Mouse (Mus musculus) liver, adult 2 months (tissue): ENCODE data around the gene Pgr. TPM values are rescaled to one million over a fixed set of nuclear protein-coding genes. Genes with fewer than 3 reads are reported as not detected.

Experiments
- DNase-seq: peaks from one replicate; pipeline ENCODE4 v3.0.0-alpha.2; 2011; ENCODE audit warnings: low read depth, low spot score; ENCODE audit errors: extremely low read depth
- H3K27ac ChIP-seq: fragments of 200-500 bp; replicated peaks from 2 replicates; pipeline ENCODE4 v1.5.1; 2012; ENCODE audit warnings: low read depth, mild to moderate bottlenecking, control low read depth, inconsistent platforms, low read length; ENCODE audit not compliant: insufficient read depth
- H3K27me3 ChIP-seq: fragments of 200-500 bp; 2 replicates; pipeline ENCODE4 v1.6.1; 2012; ENCODE audit warnings: mild to moderate bottlenecking, moderate library complexity, low read length, inconsistent platforms; ENCODE audit not compliant: control insufficient read depth, insufficient read depth
- H3K36me3 ChIP-seq: fragments of 200-500 bp; 2 replicates; pipeline ENCODE4 v1.6.1; 2012; ENCODE audit warnings: low read length, inconsistent platforms; ENCODE audit not compliant: control insufficient read depth, insufficient read depth
- H3K4me1 ChIP-seq: fragments of 200-500 bp; 2 replicates; pipeline ENCODE4 v1.6.1; 2011; ENCODE audit warnings: low read length; ENCODE audit not compliant: control insufficient read depth, insufficient read depth
- H3K4me3 ChIP-seq: fragments of 200-500 bp; 2 replicates; pipeline ENCODE4 v1.5.1; 2011; ENCODE audit warnings: low read depth, mild to moderate bottlenecking, control low read depth, low read length, moderate library complexity; ENCODE audit not compliant: insufficient read depth
- H3K79me2 ChIP-seq: fragments of 200-500 bp; 2 replicates; pipeline ENCODE4 v1.6.1; 2012; ENCODE audit warnings: inconsistent platforms, mild to moderate bottlenecking, low read length, moderate library complexity; ENCODE audit not compliant: control insufficient read depth, insufficient read depth
- H3K9ac ChIP-seq: fragments of 200-500 bp; 2 replicates; pipeline ENCODE4 v1.6.1; 2012; ENCODE audit warnings: low read depth, mild to moderate bottlenecking, control low read depth, inconsistent platforms, low read length
- CTCF ChIP-seq: fragments of 200-500 bp; IDR thresholded peaks from 2 replicates; pipeline ENCODE4 v1.5.1; 2011; ENCODE audit warnings: low read depth, low read length, control low read depth
- POLR2A ChIP-seq: fragments of 200-500 bp; IDR thresholded peaks from 2 replicates; pipeline ENCODE4 v1.6.1; 2011; ENCODE audit warnings: low read length, control low read depth; ENCODE audit not compliant: insufficient read depth; ENCODE audit errors: extremely low read depth
- WGBS: fragments of 180-500 bp; shearing (Covaris S2); methylation state at CpG from one replicate; pipeline ENCODE4 v1.1.7; 2018; 5-methylcytosine and 5-hydroxymethylcytosine counted together
- polyA plus RNA-seq: library from polyadenylated mRNA; depleted of rRNA; stranded (reverse); fragments of >200 nt; gene quantifications from 2 replicates; pipeline ENCODE4 v1.2.3, GENCODE M21; 2012
- total RNA-seq: library from RNA; depleted of rRNA; stranded (reverse); fragments of >200 nt; gene quantifications from 2 replicates; pipeline ENCODE4 v1.2.3, GENCODE M21; 2014

Pgr gene
- total and polyA plus RNA-seq, 2 experiments = not detected

DNA sequence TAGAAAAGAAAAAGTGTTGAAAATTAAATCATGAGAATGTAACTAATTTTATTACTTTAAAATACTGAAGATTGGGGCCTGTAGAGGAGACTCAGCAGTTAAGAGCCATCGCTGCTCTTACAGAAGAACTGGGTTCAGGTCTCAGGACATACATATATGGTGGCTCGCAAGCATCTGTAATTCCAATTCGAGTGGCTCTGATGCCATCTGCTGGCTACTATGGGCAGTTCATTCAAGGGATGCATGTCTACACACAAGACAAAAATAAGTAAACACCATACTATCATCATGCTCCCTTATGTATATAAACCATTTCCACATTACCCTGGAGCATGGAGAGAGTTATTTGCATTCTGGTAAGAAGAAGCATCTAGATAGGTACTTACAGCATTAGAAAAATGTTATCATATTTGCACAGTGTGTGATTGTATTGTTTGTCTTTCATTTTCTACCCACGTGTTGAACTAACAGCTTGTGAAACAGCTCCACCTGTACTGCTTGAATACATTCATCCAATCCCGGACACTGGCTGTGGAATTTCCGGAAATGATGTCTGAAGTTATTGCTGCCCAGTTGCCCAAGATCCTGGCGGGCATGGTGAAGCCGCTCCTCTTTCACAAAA, 65.0 kb downstream of the Pgr start:
- Histone ChIP-seq H3K4me3 (no peak overlapping the region), H3K79me2 (no peaks in the 10 kb centered on the region), H3K27ac (no peak overlapping the region), H3K9ac (no peak overlapping the region), H3K27me3 (no peaks in the 10 kb centered on the region), H3K4me1 (no peaks in the 10 kb centered on the region), H3K36me3 (no peaks in the 10 kb centered on the region)
- 49% methylated on average over 8 of the region's 8 CpGs for WGBS
- peak; percentile 32; the same call in 1 of the 2 replicates for TF ChIP-seq CTCF
- TF ChIP-seq POLR2A = no peak
- peak; percentile 50 for DNase-seq

DNA sequence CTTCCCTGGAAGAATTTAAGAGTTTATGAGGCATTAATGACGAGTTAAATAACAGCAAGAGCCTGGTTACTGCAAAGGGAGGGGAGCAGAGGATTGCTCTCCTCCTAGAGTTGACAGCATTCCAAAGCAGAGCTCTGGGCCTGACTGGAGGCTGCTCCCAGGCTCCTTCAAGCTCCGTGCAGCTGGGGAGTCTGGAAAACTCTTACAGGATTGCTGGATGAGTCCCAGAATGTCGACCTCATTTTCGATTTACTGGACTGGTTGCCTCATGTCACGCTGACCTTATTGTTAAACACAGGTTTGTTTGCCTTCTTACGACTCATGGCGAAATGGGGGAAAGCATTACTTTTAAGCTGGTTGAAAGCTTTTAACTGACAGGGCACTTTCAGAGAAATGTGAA, 70.6 kb downstream of the Pgr start:
- H3K27ac ChIP-seq = no peak overlapping the region

DNA sequence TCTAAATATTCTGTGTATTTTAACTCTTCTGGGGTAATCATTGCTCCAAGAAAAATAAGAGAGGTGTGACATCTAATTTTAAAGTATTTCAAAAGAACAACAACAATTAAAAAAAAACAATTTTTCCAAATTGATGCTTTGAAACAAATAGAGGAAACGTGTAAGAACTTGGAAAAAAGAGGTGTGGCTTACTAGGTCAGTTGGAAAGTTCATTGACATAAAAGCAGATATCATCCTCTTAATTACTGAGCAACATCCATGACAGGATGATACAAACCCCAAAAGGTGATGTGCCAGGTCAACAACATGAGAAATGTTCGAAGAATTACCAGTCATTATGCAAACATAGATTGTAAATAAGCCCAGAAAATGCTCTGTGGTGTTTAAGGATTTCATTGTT, 71.9 kb downstream of the Pgr start, which contains the start of gene Gm16485:
Gm16485 (plus strand) TSS at position 301 of the 400 bp plus-strand sequence.
- no peak within 1 kb of the TSS for H3K9ac ChIP-seq
- DNase-seq = no peak
- H3K4me3 ChIP-seq = no peak within 1 kb of the TSS
- TF ChIP-seq POLR2A (no peak), CTCF (no peak)
- H3K27me3 ChIP-seq = no peaks in the 10 kb centered on the region
- no peaks in the 10 kb centered on the region; the same call in 1 of the 2 replicates for H3K4me1 ChIP-seq
- 29% methylated on average over 2 of the region's 2 CpGs for WGBS
- H3K36me3 ChIP-seq = no peaks in the 10 kb centered on the region
- H3K27ac ChIP-seq = no peak within 1 kb of the TSS
- no peaks in the 10 kb centered on the region for H3K79me2 ChIP-seq

More for the DNA sequence above, 70.6 kb downstream of the Pgr start:
- no peak for TF ChIP-seq POLR2A
- no peak for TF ChIP-seq CTCF
- Histone ChIP-seq H3K27me3 (no peaks in the 10 kb centered on the region), H3K36me3 (no peaks in the 10 kb centered on the region), H3K79me2 (no peaks in the 10 kb centered on the region), H3K4me3 (peak overlapping the region; percentile 11; the same call in 1 of the 2 replicates), H3K9ac (no peak overlapping the region), H3K4me1 (no peaks in the 10 kb centered on the region; the same call in 1 of the 2 replicates)
- WGBS = 17% methylated on average over 7 of the region's 7 CpGs
- DNase-seq = peak; percentile 78

DNA sequence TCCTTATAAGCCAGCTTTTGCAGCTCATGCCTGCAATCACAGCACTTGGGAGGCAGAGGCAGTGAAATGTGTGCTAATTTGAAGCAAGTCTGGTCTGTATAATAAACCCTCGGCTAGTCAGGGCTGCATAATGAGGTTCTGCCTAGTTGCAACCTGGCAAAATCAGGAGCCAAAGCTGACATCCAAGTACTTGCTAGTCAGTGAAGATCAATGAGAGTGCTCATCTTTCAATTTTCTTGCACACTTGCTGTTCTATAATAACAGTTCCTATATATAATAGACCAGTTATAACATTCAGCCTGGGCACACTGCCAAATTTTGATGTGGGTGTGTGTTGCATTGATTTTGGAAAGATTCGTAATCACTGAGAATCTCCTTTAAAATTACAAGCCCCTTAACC, 78.1 kb downstream of the Pgr start:
- no peak overlapping the region for H3K9ac ChIP-seq
- no peak for DNase-seq
- WGBS = 58% methylated on average over 2 of the region's 2 CpGs

DNA sequence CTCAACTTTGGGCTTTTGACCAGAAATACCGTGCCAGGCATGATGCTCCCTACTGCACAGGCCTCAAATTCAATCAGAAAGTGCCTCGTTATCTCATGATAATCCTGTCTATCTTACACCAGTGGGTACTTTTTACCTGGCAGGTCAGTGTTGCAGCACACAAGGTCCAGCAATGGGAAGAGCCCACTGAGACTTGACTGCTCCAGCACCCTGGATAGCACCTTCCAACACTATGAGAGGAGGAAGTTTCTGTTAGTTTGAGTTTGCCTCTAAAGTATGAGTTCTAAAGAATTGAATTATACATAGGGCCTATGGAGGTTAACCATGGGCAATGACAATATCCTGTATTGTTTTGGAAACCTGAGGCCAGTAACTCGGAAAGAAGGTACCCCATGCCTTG, 82.7 kb downstream of the Pgr start:
- no peaks in the 10 kb centered on the region for H3K27me3 ChIP-seq
- no peaks in the 10 kb centered on the region for H3K79me2 ChIP-seq
- no peaks in the 10 kb centered on the region for H3K4me1 ChIP-seq
- WGBS = 78% methylated on average over 3 of the region's 3 CpGs
- H3K36me3 ChIP-seq = no peaks in the 10 kb centered on the region
- no peak for DNase-seq
- no peak overlapping the region for H3K27ac ChIP-seq
- TF ChIP-seq CTCF = no peak
- TF ChIP-seq POLR2A = no peak
- H3K4me3 ChIP-seq = no peak overlapping the region
- H3K9ac ChIP-seq = no peak overlapping the region

More for the DNA sequence above, 78.1 kb downstream of the Pgr start:
- TF ChIP-seq POLR2A = no peak
- no peak for TF ChIP-seq CTCF
- Histone ChIP-seq H3K36me3 (no peaks in the 10 kb centered on the region), H3K4me3 (no peak overlapping the region), H3K4me1 (no peaks in the 10 kb centered on the region), H3K79me2 (no peaks in the 10 kb centered on the region), H3K27me3 (no peaks in the 10 kb centered on the region), H3K27ac (no peak overlapping the region)

DNA sequence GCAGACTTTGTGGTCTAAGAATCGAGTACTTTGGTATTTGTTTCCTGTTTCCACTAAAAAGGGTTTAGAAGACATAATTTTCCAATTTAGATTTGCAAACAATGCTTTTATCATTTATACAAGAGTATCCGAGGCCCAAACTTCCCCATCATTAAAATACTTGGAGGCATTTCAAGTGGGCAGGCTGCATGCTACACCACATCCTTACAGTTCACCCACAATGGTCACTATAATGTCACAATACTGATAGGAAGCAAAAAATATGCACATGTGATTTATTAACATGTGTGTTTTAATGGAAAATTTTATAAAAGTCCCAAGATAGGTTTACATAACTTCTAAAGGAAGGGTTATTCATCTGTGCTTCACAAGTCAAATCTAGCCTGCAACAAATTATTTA, 96.9 kb downstream of the Pgr start:
- no peak overlapping the region for H3K27ac ChIP-seq
- TF ChIP-seq POLR2A (no peak), CTCF (no peak)
- H3K36me3 ChIP-seq = peaks cover 67% of the 10 kb centered on the region
- H3K79me2 ChIP-seq = no peaks in the 10 kb centered on the region
- no peak for DNase-seq
- WGBS = 73% methylated on average over 2 of the region's 2 CpGs
- no peaks in the 10 kb centered on the region for H3K4me1 ChIP-seq
- H3K27me3 ChIP-seq = no peaks in the 10 kb centered on the region
- H3K4me3 ChIP-seq = no peak overlapping the region
- H3K9ac ChIP-seq = no peak overlapping the region
